Mouse (Mus musculus) hindbrain, embryonic 10.5 days (tissue): ENCODE results near the gene Olfr167. TPM values are rescaled to one million over a fixed set of nuclear protein-coding genes. Genes with fewer than 3 reads are reported as not detected.
"Not testable (repeated sequence)": the region's sequence is repeated elsewhere in the genome, so short reads cannot be mapped to it uniquely, and the experiment has no call there.

Source experiments
- DNase-seq: peaks from one replicate; pipeline ENCODE4 v3.0.0-alpha.2; 2017; ENCODE audit warnings: low spot score
- H3K27ac ChIP-seq: fragments of 300-500 bp; sonication (generic); 2 replicates; pipeline ENCODE4 v1.5.1; 2016; ENCODE audit warnings: mild to moderate bottlenecking, moderate library complexity
- H3K27me3 ChIP-seq: fragments of 300-500 bp; sonication (generic); 2 replicates; pipeline ENCODE4 v1.6.1; 2016; ENCODE audit warnings: mild to moderate bottlenecking; ENCODE audit not compliant: poor library complexity, insufficient read depth, severe bottlenecking
- H3K36me3 ChIP-seq: fragments of 300-500 bp; sonication (generic); 2 replicates; pipeline ENCODE4 v1.6.1; 2016; ENCODE audit warnings: mild to moderate bottlenecking, moderate library complexity
- H3K4me1 ChIP-seq: fragments of 300-500 bp; sonication (generic); replicated peaks from 2 replicates; pipeline ENCODE4 v1.6.1; 2016; ENCODE audit warnings: mild to moderate bottlenecking
- H3K4me3 ChIP-seq: fragments of 300-500 bp; sonication (generic); 2 replicates; pipeline ENCODE4 v1.5.1; 2016; ENCODE audit warnings: mild to moderate bottlenecking, moderate library complexity
- H3K9me3 ChIP-seq: fragments of 300-500 bp; sonication (generic); 2 replicates; pipeline ENCODE4 v1.6.1; 2016; ENCODE audit warnings: mild to moderate bottlenecking, moderate library complexity
- WGBS: fragments of 180-500 bp; shearing (Covaris S2); methylation state at CpG from one replicate; pipeline ENCODE4 v1.1.7; 2016; 5-methylcytosine and 5-hydroxymethylcytosine counted together
- polyA plus RNA-seq: library from polyadenylated mRNA; unstranded; fragments of >200 nt; fragmentation: Nextera tagmentation; extraction: Ambion mirVana; gene quantifications from 2 replicates; pipeline ENCODE4 v1.2.1, GENCODE M21; 2016

The Olfr167 gene
- polyA plus RNA-seq: not detected in 2 replicates

- no peaks in the 10 kb centered on the region for H3K4me1 ChIP-seq
- DNase-seq: no peak
- WGBS: 89% methylated on average over 2 of the region's 2 CpGs
- no peak within 1 kb of the TSS for H3K27ac ChIP-seq
- 0 out of 2 replicates have a peak, but pooled peaks cover 3% of the 10 kb centered on the region for H3K9me3 ChIP-seq
- no peaks in the 10 kb centered on the region for H3K27me3 ChIP-seq
- no peak within 1 kb of the TSS for H3K4me3 ChIP-seq
- no peaks in the 10 kb centered on the region for H3K36me3 ChIP-seq
Measured at GRCm38 (mm10) chr16:19522166-19522565, at the start of gene Olfr167. Gene Olfr167, minus strand, starts transcription at chr16:19522266.

- H3K4me3 ChIP-seq, H3K27ac ChIP-seq, H3K36me3 ChIP-seq, DNase-seq, H3K4me1 ChIP-seq, H3K27me3 ChIP-seq, H3K9me3 ChIP-seq: not testable (repeated sequence)
- WGBS: 90% methylated on average over 2 of the region's 2 CpGs
Measured at GRCm38 (mm10) chr16:19571709-19572108, 49.6 kb upstream of the Olfr167 start, which contains the start of gene Olfr169. Gene Olfr169, minus strand, starts transcription at chr16:19571809.

GRCm38 (mm10) chr16:19553429-19553828, 31.4 kb upstream of the Olfr167 start:
- H3K4me1 ChIP-seq, H3K36me3 ChIP-seq, H3K27me3 ChIP-seq, H3K27ac ChIP-seq, H3K4me3 ChIP-seq, DNase-seq: not testable (repeated sequence)
- H3K9me3 ChIP-seq: peaks cover 13% of the 10 kb centered on the region
- 90% methylated on average over 7 of the region's 7 CpGs for WGBS

GRCm38 (mm10) chr16:19552246-19552645, 30.2 kb upstream of the Olfr167 start:
- H3K27ac ChIP-seq, H3K36me3 ChIP-seq, H3K4me3 ChIP-seq, DNase-seq, H3K27me3 ChIP-seq, H3K4me1 ChIP-seq: not testable (repeated sequence)
- WGBS: 100% methylated on average over 3 of the region's 3 CpGs
- peaks cover 11% of the 10 kb centered on the region for H3K9me3 ChIP-seq

GRCm38 (mm10) chr16:19535455-19535854, 13.4 kb upstream of the Olfr167 start, which contains the start of gene Olfr168:
Gene Olfr168, minus strand, starts transcription at chr16:19535555.
- Histone ChIP-seq H3K9me3 (peaks cover 7% of the 10 kb centered on the region; the same call in 1 of the 2 replicates), H3K4me1 (no peaks in the 10 kb centered on the region), H3K36me3 (no peaks in the 10 kb centered on the region), H3K27ac (no peak within 1 kb of the TSS), H3K4me3 (no peak within 1 kb of the TSS), H3K27me3 (no peaks in the 10 kb centered on the region)
- DNase-seq: no peak

- DNase-seq: no peak
- Histone ChIP-seq H3K36me3 (no peaks in the 10 kb centered on the region), H3K27ac (no peak within 1 kb of the TSS), H3K27me3 (no peaks in the 10 kb centered on the region), H3K4me1 (no peaks in the 10 kb centered on the region), H3K9me3 (peaks cover 16% of the 10 kb centered on the region; the same call in 1 of the 2 replicates), H3K4me3 (no peak within 1 kb of the TSS)
Measured at GRCm38 (mm10) chr16:19483394-19483793, 38.7 kb downstream of the Olfr167 start, which contains the start of gene Olfr166. Gene Olfr166, plus strand, starts transcription at chr16:19483694.

- WGBS: 89% methylated on average over 1 of the region's 1 CpGs
- H3K4me1 ChIP-seq: no peaks in the 10 kb centered on the region
- no peak for DNase-seq
- no peaks in the 10 kb centered on the region for H3K27me3 ChIP-seq
- no peaks in the 10 kb centered on the region for H3K36me3 ChIP-seq
- no peak overlapping the region for H3K27ac ChIP-seq
- H3K4me3 ChIP-seq: no peak overlapping the region
- H3K9me3 ChIP-seq: no peaks in the 10 kb centered on the region
Measured at GRCm38 (mm10) chr16:19464365-19464764, 57.7 kb downstream of the Olfr167 start.

Other genes with a start within 250 kb of the Olfr167 start
- gene Olfr164, start 208.2 kb downstream of the Olfr167 start, polyA plus RNA-seq: not detected in 2 replicates
- gene Olfr165, start 99.1 kb downstream of the Olfr167 start, polyA plus RNA-seq: not detected in 2 replicates
- gene Olfr166, start 38.6 kb downstream of the Olfr167 start, polyA plus RNA-seq: not detected in 2 replicates
- gene Olfr168, start 13.3 kb upstream of the Olfr167 start, polyA plus RNA-seq: not detected in 2 replicates
- not detected in 2 replicates for gene Olfr169, start 49.5 kb upstream of the Olfr167 start, polyA plus RNA-seq
- gene Olfr170, start 89.6 kb upstream of the Olfr167 start, polyA plus RNA-seq: not detected in 2 replicates
- not detected in 2 replicates for gene Olfr171, start 107.7 kb upstream of the Olfr167 start, polyA plus RNA-seq
- 0.07 and 0.11 TPM in 2 replicates for gene Lamp3, start 184.1 kb upstream of the Olfr167 start, polyA plus RNA-seq
- gene B3gnt5, start 237.9 kb upstream of the Olfr167 start, polyA plus RNA-seq: 32.3 and 35.4 TPM in 2 replicates